Mouse (Mus musculus) heart, postnatal 0 days (tissue): Measurements from ENCODE around the gene Agap3.

Experiments used
- CTCF ChIP-seq: IDR thresholded peaks from 2 replicates; pipeline ENCODE4 v1.5.1; 2016; ENCODE audit warnings: antibody characterized with exemption, control low read depth, low read depth
- EP300 ChIP-seq: IDR thresholded peaks from 2 replicates; pipeline ENCODE4 v1.6.1; 2016; ENCODE audit warnings: antibody characterized with exemption, low read depth

GRCm38 (mm10) chr5:24404594-24405360 lies 47.2 kb upstream of the Agap3 start:
- no peak for TF ChIP-seq EP300
- no peak for TF ChIP-seq CTCF
